Mouse (Mus musculus): ENCODE data around the gene Stab1. TPM values are rescaled to one million over a fixed set of nuclear protein-coding genes. Genes with fewer than 3 reads are reported as not detected.

Gene Stab1
- 21.9 and 23.3 TPM in 2 replicates for total RNA-seq (2014; rRNA removed)
- polyA plus RNA-seq (2015; fragmentation: Nextera tagmentation; extraction: Ambion mirVana), result 7.7 and 11.4 TPM in 2 replicates

DNA sequence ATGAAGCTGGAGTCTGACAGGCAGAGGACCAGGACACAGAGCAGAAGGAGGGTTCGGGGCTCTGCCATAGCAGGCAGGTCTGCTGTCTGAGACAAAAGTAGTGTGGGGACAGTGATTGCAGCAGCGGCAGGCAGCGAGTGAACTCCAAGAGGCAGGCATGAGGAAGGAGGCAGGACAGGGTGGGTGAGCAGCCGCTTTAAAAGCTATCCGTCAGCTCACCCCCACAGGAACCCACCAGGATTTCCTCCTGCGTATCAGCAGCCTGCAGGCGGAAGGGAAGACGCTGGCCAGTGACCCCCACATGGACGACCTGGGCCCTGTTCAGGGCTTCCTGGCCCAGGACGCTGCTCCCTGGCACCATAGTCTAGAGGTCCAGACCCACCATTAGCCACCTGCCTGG is at the start of gene Stab1:
Gene Stab1, minus strand, starts transcription at position 217 of the 400 bp plus-strand sequence.
- TF ChIP-seq CTCF (IDR thresholded peaks at IDR 0.05; ENCODE audit: low read depth), result no peak
- Histone ChIP-seq H3K9ac (no peak within 1 kb of the TSS), H3K27ac (ENCODE audit: low read depth, low read length) (0 out of 2 replicates have a peak within 1 kb of the TSS, but pooled peaks have one; percentile 15), H3K4me1 (ENCODE audit: insufficient read depth) (no peaks in the 10 kb centered on the region), H3K9me3 (ENCODE audit: low read length) (no peaks in the 10 kb centered on the region), H3K27me3 (ENCODE audit: insufficient read depth, low read length) (no peaks in the 10 kb centered on the region), H3K4me2 (ENCODE audit: low read depth) (no peak within 1 kb of the TSS), H3K36me3 (ENCODE audit: insufficient read depth) (peaks cover 30% of the 10 kb centered on the region), H3K4me3 (ENCODE audit: low read depth, low read length) (no peak within 1 kb of the TSS)
- 56% methylated on average over 10 of the region's 10 CpGs for WGBS
- DNase-seq (no peak), ATAC-seq (no peak)

DNA sequence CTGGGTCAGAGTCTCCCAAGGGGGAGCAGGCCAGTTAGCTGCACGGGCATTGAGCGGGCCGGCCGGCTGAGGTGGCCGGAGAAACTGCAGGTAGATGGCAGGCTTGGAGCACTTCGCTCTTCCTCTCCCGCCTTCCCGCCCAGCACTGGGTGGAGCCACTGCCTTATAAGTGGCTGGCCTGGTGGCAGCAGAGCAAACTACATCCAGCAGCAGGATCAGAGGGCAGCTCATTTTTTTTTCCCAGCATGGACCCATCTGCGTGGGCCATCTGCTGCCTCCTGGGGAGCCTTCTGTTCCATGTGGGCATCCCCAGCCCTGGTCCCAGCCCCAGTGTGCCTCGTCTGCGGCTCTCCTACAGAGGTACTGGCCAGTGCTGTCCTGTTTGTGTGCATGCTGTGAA is 49.2 kb upstream of the Stab1 start, which contains the start of gene Sema3g:
Gene Sema3g, plus strand, starts transcription at position 195 of the 400 bp plus-strand sequence.
- peak; percentile 62 for TF ChIP-seq CTCF (IDR thresholded peaks at IDR 0.05; ENCODE audit: low read depth)
- 18% methylated on average over 11 of the region's 11 CpGs for whole genome bisulfite sequencing
- Histone ChIP-seq H3K4me1 (ENCODE audit: insufficient read depth) (no peaks in the 10 kb centered on the region), H3K27me3 (ENCODE audit: insufficient read depth, low read length) (no peaks in the 10 kb centered on the region), H3K27ac (ENCODE audit: low read depth, low read length) (no peak within 1 kb of the TSS), H3K9me3 (ENCODE audit: low read length) (no peaks in the 10 kb centered on the region), H3K4me2 (ENCODE audit: low read depth) (no peak within 1 kb of the TSS), H3K36me3 (ENCODE audit: insufficient read depth) (no peaks in the 10 kb centered on the region), H3K4me3 (ENCODE audit: low read depth, low read length) (no peak within 1 kb of the TSS), H3K9ac (no peak within 1 kb of the TSS)
- no peak for DNase-seq
- ATAC-seq, result peak; percentile 58

GRCm38 (mm10) chr14:31216846-31217245 is 48.4 kb upstream of the Stab1 start, which contains the start of gene Nisch:
Gene Nisch, minus strand, starts transcription at chr14:31216946.
- ATAC-seq (no peak), DNase-seq (no peak)
- no peaks in the 10 kb centered on the region for H3K4me1 ChIP-seq (ENCODE audit: insufficient read depth)
- H3K27me3 ChIP-seq (ENCODE audit: insufficient read depth, low read length), result no peaks in the 10 kb centered on the region
- no peak within 1 kb of the TSS for H3K4me2 ChIP-seq (ENCODE audit: low read depth)
- H3K27ac ChIP-seq (ENCODE audit: low read depth, low read length), result no peak within 1 kb of the TSS
- no peak within 1 kb of the TSS for H3K9ac ChIP-seq
- no peak within 1 kb of the TSS for H3K4me3 ChIP-seq (ENCODE audit: low read depth, low read length)
- 63% methylated on average over 2 of the region's 2 CpGs for WGBS
- no peaks in the 10 kb centered on the region for H3K36me3 ChIP-seq (ENCODE audit: insufficient read depth)
- no peaks in the 10 kb centered on the region for H3K9me3 ChIP-seq (ENCODE audit: low read length)
- TF ChIP-seq CTCF (IDR thresholded peaks at IDR 0.05; ENCODE audit: low read depth), result no peak

- WGBS, result 33% methylated on average over 15 of the region's 15 CpGs
- DNase-seq, result peak; percentile 73
- Histone ChIP-seq H3K36me3 (ENCODE audit: insufficient read depth) (no peaks in the 10 kb centered on the region), H3K27me3 (ENCODE audit: insufficient read depth, low read length) (no peaks in the 10 kb centered on the region), H3K9me3 (ENCODE audit: low read length) (no peaks in the 10 kb centered on the region), H3K4me2 (ENCODE audit: low read depth) (no peak overlapping the region), H3K27ac (ENCODE audit: low read depth, low read length) (no peak overlapping the region), H3K9ac (no peak overlapping the region), H3K4me3 (ENCODE audit: low read depth, low read length) (no peak overlapping the region), H3K4me1 (ENCODE audit: insufficient read depth) (no peaks in the 10 kb centered on the region)
- ATAC-seq, result peak; percentile 84
- TF ChIP-seq CTCF (IDR thresholded peaks at IDR 0.05; ENCODE audit: low read depth), result peak; percentile 94
These were observed 46.9 kb upstream of the Stab1 start for GRCm38 (mm10) chr14:31215157-31216002.

DNA sequence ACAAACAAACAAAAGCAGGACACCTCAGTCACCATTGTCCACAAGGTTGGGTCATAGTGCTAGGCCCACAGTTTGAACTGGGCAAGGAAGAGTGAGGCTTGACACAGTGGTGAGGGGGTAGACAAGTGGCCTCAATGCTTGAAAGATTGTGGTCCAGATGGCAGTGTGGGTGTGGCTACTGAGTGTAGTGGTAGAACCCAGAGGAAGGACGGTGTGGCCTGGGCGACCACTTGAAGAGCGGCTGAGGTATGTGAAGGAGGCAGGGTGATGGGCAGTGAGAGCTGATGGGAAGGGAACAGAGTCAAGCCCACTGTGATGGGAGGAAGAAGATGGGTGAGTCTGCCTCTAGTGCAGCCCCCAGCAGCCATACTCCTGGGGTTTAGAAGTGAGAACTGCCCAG is 46.2 kb upstream of the Stab1 start:
- DNase-seq, result no peak
- WGBS, result 84% methylated on average over 3 of the region's 3 CpGs
- ATAC-seq, result no peak
- H3K36me3 ChIP-seq (ENCODE audit: insufficient read depth), result no peaks in the 10 kb centered on the region
- no peak overlapping the region for H3K27ac ChIP-seq (ENCODE audit: low read depth, low read length)
- H3K9ac ChIP-seq, result no peak overlapping the region
- no peak overlapping the region for H3K4me3 ChIP-seq (ENCODE audit: low read depth, low read length)
- no peaks in the 10 kb centered on the region for H3K9me3 ChIP-seq (ENCODE audit: low read length)
- TF ChIP-seq CTCF (IDR thresholded peaks at IDR 0.05; ENCODE audit: low read depth), result no peak
- H3K27me3 ChIP-seq (ENCODE audit: insufficient read depth, low read length), result no peaks in the 10 kb centered on the region
- H3K4me1 ChIP-seq (ENCODE audit: insufficient read depth), result no peaks in the 10 kb centered on the region
- H3K4me2 ChIP-seq (ENCODE audit: low read depth), result no peak overlapping the region

GRCm38 (mm10) chr14:31213868-31214267 is 45.4 kb upstream of the Stab1 start:
- Histone ChIP-seq H3K27me3 (ENCODE audit: insufficient read depth, low read length) (no peaks in the 10 kb centered on the region), H3K9me3 (ENCODE audit: low read length) (no peaks in the 10 kb centered on the region), H3K4me3 (ENCODE audit: low read depth, low read length) (no peak overlapping the region), H3K27ac (ENCODE audit: low read depth, low read length) (no peak overlapping the region), H3K4me2 (ENCODE audit: low read depth) (no peak overlapping the region), H3K4me1 (ENCODE audit: insufficient read depth) (no peaks in the 10 kb centered on the region), H3K36me3 (ENCODE audit: insufficient read depth) (no peaks in the 10 kb centered on the region), H3K9ac (no peak overlapping the region)
- ATAC-seq, result no peak
- WGBS, result 65% methylated on average over 8 of the region's 8 CpGs
- no peak for TF ChIP-seq CTCF (IDR thresholded peaks at IDR 0.05; ENCODE audit: low read depth)
- DNase-seq, result no peak

DNA sequence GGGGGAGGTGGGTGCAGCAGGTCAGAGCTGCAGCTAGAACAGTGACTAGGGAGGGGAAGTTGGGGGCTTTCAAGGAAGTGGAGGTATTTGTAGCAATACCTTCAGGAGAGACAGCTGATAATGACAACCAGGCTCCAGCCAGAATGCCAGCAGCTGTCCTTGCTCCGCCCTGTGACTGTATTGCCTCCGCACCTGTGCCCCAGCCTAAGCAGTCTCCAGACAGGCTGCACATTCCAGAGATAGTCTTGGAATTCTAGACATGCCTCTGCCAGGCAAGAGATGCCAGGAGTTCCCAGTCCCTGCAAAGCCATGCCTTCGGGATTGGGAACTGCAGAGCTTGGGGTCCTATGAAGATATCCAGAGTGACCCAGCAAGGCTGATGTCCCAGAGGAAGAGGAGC is 44.1 kb upstream of the Stab1 start:
- 90% methylated on average over 3 of the region's 3 CpGs for WGBS
- Histone ChIP-seq H3K4me3 (ENCODE audit: low read depth, low read length) (no peak overlapping the region), H3K27me3 (ENCODE audit: insufficient read depth, low read length) (no peaks in the 10 kb centered on the region), H3K9ac (no peak overlapping the region), H3K4me2 (ENCODE audit: low read depth) (no peak overlapping the region), H3K36me3 (ENCODE audit: insufficient read depth) (no peaks in the 10 kb centered on the region), H3K27ac (ENCODE audit: low read depth, low read length) (no peak overlapping the region), H3K9me3 (ENCODE audit: low read length) (no peaks in the 10 kb centered on the region), H3K4me1 (ENCODE audit: insufficient read depth) (0 out of 2 replicates have a peak, but pooled peaks cover under 1% of the 10 kb centered on the region)
- TF ChIP-seq CTCF (IDR thresholded peaks at IDR 0.05; ENCODE audit: low read depth), result no peak
- DNase-seq (no peak), ATAC-seq (no peak)

Data from forebrain, postnatal 0 days (tissue).